In genomic region chr1:151346681-151347127, GRCm38 (mm10) we compare ENCODE assay signal across 8 mouse cellular contexts. TPM values are rescaled to one million over a fixed set of nuclear protein-coding genes. Genes with fewer than 3 reads are reported as not detected.
DNase-seq lines count a peak whose midpoint lies in the region; ATAC-seq and TF ChIP-seq lines count a peak whose summit lies in the region.

No protein-coding gene starts in this region.

- TF ChIP-seq CTCF in lung, postnatal 0 days (IDR thresholded peaks at IDR 0.05), result no peak
- no peak for TF ChIP-seq CTCF in lung, adult 2 months (IDR thresholded peaks at IDR 0.05; ENCODE audit: insufficient read depth, low read length)

- H3K9me3 ChIP-seq in lung, postnatal 0 days (ENCODE audit: low read length), result no peaks in the 10 kb centered on the region
- no peaks in the 10 kb centered on the region for H3K9me3 ChIP-seq in embryonic facial prominence, embryonic 10.5 days
- no peaks in the 10 kb centered on the region for H3K9me3 ChIP-seq in intestine, embryonic 15.5 days
- H3K9me3 ChIP-seq in neural tube, embryonic 12.5 days, result no peaks in the 10 kb centered on the region

- H3K4me3 ChIP-seq in lung, postnatal 0 days (ENCODE audit: low read depth, low read length), result peak overlapping the region; percentile 84; the same call in 1 of the 2 replicates
- H3K4me3 ChIP-seq in lung, adult 2 months (replicated peaks; ENCODE audit: extremely low read depth, low read depth, low read length), result no peak overlapping the region
- H3K4me3 ChIP-seq in embryonic facial prominence, embryonic 10.5 days, result peak overlapping the region; percentile 93
- H3K4me3 ChIP-seq in intestine, embryonic 15.5 days (replicated peaks), result peak overlapping the region; percentile 82
- peak overlapping the region; percentile 18 for H3K4me3 ChIP-seq in neural tube, embryonic 12.5 days

- no peaks in the 10 kb centered on the region for H3K27me3 ChIP-seq in lung, postnatal 0 days (replicated peaks; ENCODE audit: insufficient read depth, low read length)
- H3K27me3 ChIP-seq in embryonic facial prominence, embryonic 10.5 days (replicated peaks; ENCODE audit: low read depth, poor library complexity, severe bottlenecking), result no peaks in the 10 kb centered on the region
- H3K27me3 ChIP-seq in intestine, embryonic 15.5 days (replicated peaks), result no peaks in the 10 kb centered on the region
- H3K27me3 ChIP-seq in neural tube, embryonic 12.5 days (replicated peaks), result no peaks in the 10 kb centered on the region

- 20% methylated on average over 6 of the region's 6 CpGs for WGBS in lung, postnatal 0 days
- WGBS in lung, adult 2 months, result 23% methylated on average over 6 of the region's 6 CpGs
- 61% methylated on average over 6 of the region's 6 CpGs for WGBS in embryonic facial prominence, embryonic 10.5 days
- 42% methylated on average over 6 of the region's 6 CpGs for WGBS in intestine, embryonic 15.5 days
- 65% methylated on average over 6 of the region's 6 CpGs for WGBS in neural tube, embryonic 12.5 days

- H3K4me2 ChIP-seq in lung, postnatal 0 days (replicated peaks; ENCODE audit: low read depth, low read length), result peak overlapping the region; percentile 86
- H3K4me2 ChIP-seq in intestine, embryonic 15.5 days (replicated peaks), result peak overlapping the region; percentile 71
- peak overlapping the region; percentile 70 for H3K4me2 ChIP-seq in neural tube, embryonic 12.5 days (replicated peaks)

- H3K36me3 ChIP-seq in lung, postnatal 0 days (ENCODE audit: insufficient read depth, low read length), result peaks cover 9% of the 10 kb centered on the region; the same call in 1 of the 2 replicates
- peaks cover 29% of the 10 kb centered on the region for H3K36me3 ChIP-seq in embryonic facial prominence, embryonic 10.5 days (replicated peaks)
- 0 out of 2 replicates have a peak, but pooled peaks cover 7% of the 10 kb centered on the region for H3K36me3 ChIP-seq in intestine, embryonic 15.5 days
- H3K36me3 ChIP-seq in neural tube, embryonic 12.5 days, result peaks cover 16% of the 10 kb centered on the region

- H3K27ac ChIP-seq in lung, postnatal 0 days (ENCODE audit: low read length), result peak overlapping the region; percentile 60
- H3K27ac ChIP-seq in embryonic facial prominence, embryonic 10.5 days (replicated peaks), result peak overlapping the region; percentile 19; the same call in 1 of the 2 replicates
- 0 out of 2 replicates have a peak overlapping the region, but pooled peaks have one; percentile 20 for H3K27ac ChIP-seq in intestine, embryonic 15.5 days
- no peak overlapping the region for H3K27ac ChIP-seq in neural tube, embryonic 12.5 days

- no peak overlapping the region for H3K9ac ChIP-seq in lung, postnatal 0 days (replicated peaks; ENCODE audit: low read depth)
- peak overlapping the region; percentile 82 for H3K9ac ChIP-seq in intestine, embryonic 15.5 days
- H3K9ac ChIP-seq in neural tube, embryonic 12.5 days, result peak overlapping the region; percentile 97

- TF ChIP-seq POLR2A in lung, adult 2 months (IDR thresholded peaks at IDR 0.05; ENCODE audit: borderline replicate concordance, extremely low read depth, low read depth, low read length), result no peak

- peaks cover 12% of the 10 kb centered on the region; the same call in 1 of the 2 replicates for H3K4me1 ChIP-seq in lung, postnatal 0 days (ENCODE audit: insufficient read depth, low read depth, low read length)
- H3K4me1 ChIP-seq in lung, adult 2 months (ENCODE audit: control insufficient read depth, insufficient read depth, low read length), result peaks cover 5% of the 10 kb centered on the region
- H3K4me1 ChIP-seq in embryonic facial prominence, embryonic 10.5 days, result peaks cover 46% of the 10 kb centered on the region
- peaks cover 6% of the 10 kb centered on the region; the same call in 1 of the 2 replicates for H3K4me1 ChIP-seq in intestine, embryonic 15.5 days (replicated peaks)
- H3K4me1 ChIP-seq in neural tube, embryonic 12.5 days, result peaks cover 30% of the 10 kb centered on the region

- DNase-seq in lung, postnatal 0 days (ENCODE audit: low spot score), result peak; percentile 60
- no peak for DNase-seq in lung, adult 2 months
- DNase-seq in embryonic facial prominence, embryonic 10.5 days (ENCODE audit: low spot score), result no peak
- DNase-seq in adipocyte (ENCODE audit: low spot score), result no peak
- DNase-seq in frontal cortex, adult 2 months (ENCODE audit: extremely low spot score in 1 of 2, low spot score in 1 of 2), result no peak
- no peak for DNase-seq in retina, postnatal 1 day

- TF ChIP-seq EP300 in lung, postnatal 0 days (IDR thresholded peaks at IDR 0.05), result no peak

- ATAC-seq in lung, postnatal 0 days, result no peak
- no peak for ATAC-seq in intestine, embryonic 15.5 days
- no peak for ATAC-seq in neural tube, embryonic 12.5 days (ENCODE audit: low FRiP score, low read depth)

RNA-seq across cellular contexts. Expression of gene Ivns1abp, which starts 2.4 kb away (rescaled TPM):
- 107 and 117 TPM in 2 replicates for polyA plus RNA-seq in lung, postnatal 0 days (2015; fragmentation: Nextera tagmentation; extraction: Ambion mirVana)
- 43.0 and 48.9 TPM in 2 replicates for polyA plus RNA-seq in lung, adult 2 months (2012; rRNA removed)
- polyA plus RNA-seq in embryonic facial prominence, embryonic 10.5 days (2016; fragmentation: Nextera tagmentation; extraction: Ambion mirVana), result 402 and 404 TPM in 2 replicates
- 313 and 339 TPM in 2 replicates for polyA plus RNA-seq in intestine, embryonic 15.5 days (2015; fragmentation: Nextera tagmentation; extraction: Ambion mirVana)
- 332 and 344 TPM in 2 replicates for polyA plus RNA-seq in neural tube, embryonic 12.5 days (2016; fragmentation: Nextera tagmentation; extraction: Ambion mirVana)
- polyA plus RNA-seq in frontal cortex, adult 2 months (2012; rRNA removed), result 127 and 132 TPM in 2 replicates
